11 mouse cellular contexts compared by ENCODE assay signal in the genomic region with DNA sequence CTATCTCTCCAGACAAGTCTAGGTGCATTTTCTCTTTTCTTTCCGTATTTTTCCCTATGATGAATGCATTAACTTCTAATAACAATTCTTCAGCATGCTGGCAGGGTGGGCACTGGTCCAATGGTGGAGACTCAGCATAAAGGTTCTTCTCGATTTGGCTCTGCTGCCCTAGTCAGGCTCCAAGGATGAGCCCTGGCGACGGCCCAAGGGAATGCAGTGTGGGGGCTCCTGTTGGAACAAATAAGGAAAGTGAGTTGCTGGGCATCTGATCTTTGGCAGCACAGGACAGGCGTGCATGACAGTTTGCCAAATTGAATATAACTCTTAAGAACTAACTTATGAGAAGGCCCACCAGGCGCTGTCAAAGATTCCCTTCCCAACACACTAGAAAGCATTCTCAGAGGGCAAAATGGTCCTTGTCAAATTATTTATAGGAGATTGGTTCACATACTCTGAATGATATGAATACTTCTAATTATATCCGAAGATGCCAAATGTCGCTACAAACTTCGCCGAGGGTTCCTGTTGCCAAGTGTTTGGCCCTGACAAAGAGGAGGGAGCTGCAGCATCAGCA. TPM values are rescaled to one million over a fixed set of nuclear protein-coding genes. Genes with fewer than 3 reads are reported as not detected.
DNase-seq lines count a peak whose midpoint lies in the region; ATAC-seq and TF ChIP-seq lines count a peak whose summit lies in the region.
"Had no signal": no experiment of that assay in that cellular context is flagged by ENCODE, and none has a peak within 500 bp of the region (broad histone marks: within the 10 kb centered on the region; RNA-seq: fewer than 3 reads in every experiment).

Myh8 (plus strand) TSS at position 524 of the 574 bp plus-strand sequence.

- ATAC-seq in forebrain, embryonic 14.5 days: no peak
- no peak for ATAC-seq in forebrain, embryonic 15.5 days (replicated peaks)
- no peak for ATAC-seq in liver, embryonic 16.5 days (ENCODE audit: low read depth)
- no peak for ATAC-seq in liver, embryonic 11.5 days (replicated peaks; ENCODE audit: low FRiP score)
- ATAC-seq in limb, embryonic 14.5 days (ENCODE audit: low FRiP score, low read depth): no peak; the same call in 1 of the 2 replicates
- ATAC-seq in inflammation-experienced regulatory T-cells, adult 6 months: no peak
- ATAC-seq: midbrain, embryonic 15.5 days had no signal

- no peak within 1 kb of the TSS for H3K4me2 ChIP-seq in forebrain, embryonic 14.5 days (ENCODE audit: low read length)
- H3K4me2 ChIP-seq in forebrain, embryonic 15.5 days (replicated peaks): no peak within 1 kb of the TSS
- no peak within 1 kb of the TSS for H3K4me2 ChIP-seq in liver, embryonic 16.5 days (ENCODE audit: low read depth, low read length)
- H3K4me2 ChIP-seq in liver, embryonic 11.5 days: no peak within 1 kb of the TSS
- no peak within 1 kb of the TSS for H3K4me2 ChIP-seq in limb, embryonic 14.5 days (replicated peaks; ENCODE audit: low read depth, low read length, severe bottlenecking)
- H3K4me2 ChIP-seq: midbrain, embryonic 15.5 days had no signal

- no peak within 1 kb of the TSS for H3K9ac ChIP-seq in forebrain, embryonic 14.5 days (ENCODE audit: low read length)
- H3K9ac ChIP-seq in forebrain, embryonic 15.5 days (replicated peaks): no peak within 1 kb of the TSS
- no peak within 1 kb of the TSS for H3K9ac ChIP-seq in liver, embryonic 16.5 days (ENCODE audit: low read depth, low read length)
- no peak within 1 kb of the TSS for H3K9ac ChIP-seq in liver, embryonic 11.5 days (ENCODE audit: low read depth, low read length)
- no peak within 1 kb of the TSS for H3K9ac ChIP-seq in limb, embryonic 14.5 days (ENCODE audit: low read depth, low read length, severe bottlenecking)
- H3K9ac ChIP-seq: midbrain, embryonic 15.5 days had no signal

- no peak within 1 kb of the TSS for H3K27ac ChIP-seq in forebrain, embryonic 14.5 days (ENCODE audit: low read depth, low read length)
- no peak within 1 kb of the TSS for H3K27ac ChIP-seq in forebrain, embryonic 15.5 days (replicated peaks)
- H3K27ac ChIP-seq in liver, embryonic 16.5 days (ENCODE audit: low read length): no peak within 1 kb of the TSS
- H3K27ac ChIP-seq in liver, embryonic 11.5 days (ENCODE audit: low read depth, low read length): no peak within 1 kb of the TSS
- H3K27ac ChIP-seq in limb, embryonic 14.5 days (replicated peaks; ENCODE audit: low read depth, low read length): no peak within 1 kb of the TSS
- H3K27ac ChIP-seq: midbrain, embryonic 15.5 days had no signal

- TF ChIP-seq POLR2A in limb, embryonic 14.5 days (IDR thresholded peaks at IDR 0.05; ENCODE audit: borderline replicate concordance, extremely low read depth, insufficient read depth, insufficient read length): no peak

- no peaks in the 10 kb centered on the region for H3K36me3 ChIP-seq in forebrain, embryonic 14.5 days (ENCODE audit: control insufficient read depth, insufficient read depth, low read length)
- H3K36me3 ChIP-seq in forebrain, embryonic 15.5 days: no peaks in the 10 kb centered on the region
- H3K36me3 ChIP-seq in liver, embryonic 16.5 days (ENCODE audit: control insufficient read depth, insufficient read depth): no peaks in the 10 kb centered on the region
- no peaks in the 10 kb centered on the region for H3K36me3 ChIP-seq in liver, embryonic 11.5 days (ENCODE audit: control insufficient read depth, insufficient read depth, low read length)
- H3K36me3 ChIP-seq in limb, embryonic 14.5 days (ENCODE audit: control insufficient read depth, insufficient read depth, low read length): no peaks in the 10 kb centered on the region
- H3K36me3 ChIP-seq: midbrain, embryonic 15.5 days had no signal

- no peak within 1 kb of the TSS for H3K4me3 ChIP-seq in forebrain, embryonic 14.5 days (ENCODE audit: low read depth, low read length)
- H3K4me3 ChIP-seq in forebrain, embryonic 15.5 days: no peak within 1 kb of the TSS
- no peak within 1 kb of the TSS for H3K4me3 ChIP-seq in liver, embryonic 16.5 days (ENCODE audit: low read depth, low read length)
- no peak within 1 kb of the TSS for H3K4me3 ChIP-seq in liver, embryonic 11.5 days (ENCODE audit: low read depth, low read length)
- no peak within 1 kb of the TSS; the same call in 1 of the 2 replicates for H3K4me3 ChIP-seq in limb, embryonic 14.5 days (replicated peaks; ENCODE audit: low read length)
- H3K4me3 ChIP-seq: midbrain, embryonic 15.5 days had no signal

- WGBS in forebrain, embryonic 14.5 days: 67% methylated on average over 10 of the region's 10 CpGs
- WGBS in forebrain, embryonic 15.5 days: 51% methylated on average over 10 of the region's 10 CpGs
- WGBS in liver, embryonic 16.5 days (ENCODE audit: insufficient replicate concordance): 65% methylated on average over 10 of the region's 10 CpGs
- whole genome bisulfite sequencing in liver, embryonic 11.5 days: 79% methylated on average over 10 of the region's 10 CpGs
- 79% methylated on average over 10 of the region's 10 CpGs for WGBS in limb, embryonic 14.5 days

- H3K9me3 ChIP-seq in forebrain, embryonic 14.5 days (replicated peaks; ENCODE audit: control insufficient read depth, low read length): no peaks in the 10 kb centered on the region
- no peaks in the 10 kb centered on the region for H3K9me3 ChIP-seq in forebrain, embryonic 15.5 days
- H3K9me3 ChIP-seq in liver, embryonic 16.5 days (replicated peaks; ENCODE audit: control insufficient read depth, low read length): no peaks in the 10 kb centered on the region
- H3K9me3 ChIP-seq in liver, embryonic 11.5 days (ENCODE audit: control insufficient read depth, low read length): no peaks in the 10 kb centered on the region
- no peaks in the 10 kb centered on the region for H3K9me3 ChIP-seq in limb, embryonic 14.5 days (ENCODE audit: control insufficient read depth, low read length)
- H3K9me3 ChIP-seq: midbrain, embryonic 15.5 days had no signal

- H3K4me1 ChIP-seq in forebrain, embryonic 14.5 days (ENCODE audit: control insufficient read depth, insufficient read depth, low read length): no peaks in the 10 kb centered on the region
- H3K4me1 ChIP-seq in forebrain, embryonic 15.5 days: peaks cover 9% of the 10 kb centered on the region; the same call in 1 of the 2 replicates
- no peaks in the 10 kb centered on the region for H3K4me1 ChIP-seq in liver, embryonic 16.5 days (ENCODE audit: control insufficient read depth, low read depth, low read length)
- H3K4me1 ChIP-seq in liver, embryonic 11.5 days (replicated peaks; ENCODE audit: control insufficient read depth, insufficient read depth, low read length): no peaks in the 10 kb centered on the region
- no peaks in the 10 kb centered on the region for H3K4me1 ChIP-seq in limb, embryonic 14.5 days (ENCODE audit: control insufficient read depth, insufficient read depth, low read length)
- H3K4me1 ChIP-seq: midbrain, embryonic 15.5 days had no signal

- H3K27me3 ChIP-seq in forebrain, embryonic 14.5 days (replicated peaks; ENCODE audit: control insufficient read depth, insufficient read depth, low read length): no peaks in the 10 kb centered on the region
- H3K27me3 ChIP-seq in forebrain, embryonic 15.5 days: no peaks in the 10 kb centered on the region
- no peaks in the 10 kb centered on the region for H3K27me3 ChIP-seq in liver, embryonic 16.5 days (ENCODE audit: control insufficient read depth, insufficient read depth, low read depth, low read length)
- H3K27me3 ChIP-seq in liver, embryonic 11.5 days (replicated peaks; ENCODE audit: control insufficient read depth, insufficient read depth, low read length): no peaks in the 10 kb centered on the region
- H3K27me3 ChIP-seq in limb, embryonic 14.5 days (ENCODE audit: control insufficient read depth, insufficient read depth, low read length): no peaks in the 10 kb centered on the region
- H3K27me3 ChIP-seq: CH12.LX; midbrain, embryonic 15.5 days had no signal

- peak; percentile 61 for DNase-seq in forebrain, embryonic 14.5 days (ENCODE audit: low spot score)
- DNase-seq in liver, embryonic 11.5 days (ENCODE audit: low spot score): no peak
- DNase-seq in adrenal gland, postnatal 4 days (ENCODE audit: low spot score in 2 of 2): no peak
- no peak for DNase-seq in limb, embryonic 14.5 days (ENCODE audit: low spot score)
- DNase-seq in layer of hippocampus, postnatal 25 days (ENCODE audit: extremely low spot score in 1 of 2, low spot score in 1 of 2): no peak

RNA-seq across cellular contexts. Expression of gene Myh8, which starts in this region (rescaled TPM):
- polyA plus RNA-seq in forebrain, embryonic 14.5 days (2014; fragmentation: Nextera tagmentation; extraction: Ambion mirVana): 0.04 and 0.17 TPM in 2 replicates
- 0.11 and 0.23 TPM in 2 replicates for polyA plus RNA-seq in forebrain, embryonic 15.5 days (2015; fragmentation: Nextera tagmentation; extraction: Ambion mirVana)
- polyA plus RNA-seq in liver, embryonic 16.5 days (2015; fragmentation: Nextera tagmentation; extraction: Ambion mirVana): 8.0 and 20.5 TPM in 2 replicates
- polyA plus RNA-seq in liver, embryonic 11.5 days (2014; fragmentation: Nextera tagmentation; extraction: Ambion mirVana): 0.13 TPM in 1 of 2 replicates, not detected in the other
- 100 to 1,000 TPM in 1 of 2 experiments, 10 to 100 TPM in 1; 94.8 to 251 TPM for total RNA-seq in adrenal gland, postnatal 4 days (2021)
- polyA plus RNA-seq in limb, embryonic 14.5 days (2012; rRNA removed): 21.7 and 39.3 TPM in 2 replicates
- polyA plus RNA-seq in limb, embryonic 14.5 days (2014; fragmentation: Nextera tagmentation; extraction: Ambion mirVana): 49.0 and 74.2 TPM in 2 replicates
- total RNA-seq in layer of hippocampus, postnatal 25 days (2021): 1 to 10 TPM; 1.3 to 1.4 TPM
- not detected for polyA plus RNA-seq in inflammation-experienced regulatory T-cells, adult 6 months (2017; shearing (Covaris generic))
- polyA plus RNA-seq: large intestine, adult 2 months had no signal

Comparison
In these comparisons a context has a peak if more than half of its experiments do, and no peak if none do; other contexts are left out.
1. RNA of gene Myh8 (total RNA-seq): 94.8 to 251 TPM in adrenal gland, postnatal 4 days; 1.3 to 1.4 TPM in layer of hippocampus, postnatal 25 days; every median in the first group is over 10 times any median in the second.
2. Peak in DNase-seq in forebrain, embryonic 14.5 days; RNA of the gene not detected or under 1 TPM.